Mouse (Mus musculus) liver, embryonic 14.5 days (tissue): ENCODE measurements around the gene Cfap74. TPM values are rescaled to one million over a fixed set of nuclear protein-coding genes. Genes with fewer than 3 reads are reported as not detected.

ENCODE experiments used
- ATAC-seq: fragments of 200-750 bp; cut with Nextera tagmentation; 2 replicates; pipeline ENCODE4 v1.8.0; 2017; ENCODE audit warnings: moderate number of reproducible peaks, mild to moderate bottlenecking, moderate library complexity; ENCODE audit not compliant: insufficient read depth
- DNase-seq, 3 experiments: peaks; one replicate each; pipeline ENCODE4 v3.0.0-alpha.2; 2012 to 2013; ENCODE audit warnings: low read depth in 3 of 3, low spot score in 3 of 3
- H3K27ac ChIP-seq: fragments of 300-500 bp; sonication (generic); 2 replicates; pipeline ENCODE4 v1.5.1; 2014; ENCODE audit warnings: moderate library complexity, mild to moderate bottlenecking, control low read depth, inconsistent platforms
- H3K27me3 ChIP-seq: fragments of 300-500 bp; sonication (generic); 2 replicates; pipeline ENCODE4 v1.6.1; 2014; ENCODE audit warnings: mild to moderate bottlenecking, low read length, moderate library complexity; ENCODE audit not compliant: control insufficient read depth, insufficient read depth
- H3K36me3 ChIP-seq: fragments of 300-500 bp; sonication (generic); replicated peaks from 2 replicates; pipeline ENCODE4 v1.6.1; 2014; ENCODE audit warnings: low read depth; ENCODE audit not compliant: control insufficient read depth, insufficient read depth
- H3K4me1 ChIP-seq, 2 experiments: fragments of 200-500 bp in 1 of 2; fragments of 300-500 bp in 1 of 2; sonication (generic) in 1 of 2; replicated peaks; 2 replicates each; pipeline ENCODE4 v1.6.1; 2012 to 2014; ENCODE audit warnings: antibody characterized with exemption in 1 of 2, inconsistent platforms in 1 of 2, low read length in 1 of 2; ENCODE audit not compliant: control insufficient read depth in 2 of 2, insufficient read depth in 2 of 2
- H3K4me2 ChIP-seq: fragments of 300-500 bp; sonication (generic); 2 replicates; pipeline ENCODE4 v1.6.1; 2014; ENCODE audit warnings: low read depth, mild to moderate bottlenecking, control low read depth, moderate library complexity
- H3K4me3 ChIP-seq, 2 experiments: fragments of 200-500 bp in 1 of 2; fragments of 300-500 bp in 1 of 2; sonication (generic) in 1 of 2; 2 replicates each; pipeline ENCODE4 v1.5.1; 2012 to 2014; ENCODE audit warnings: low read depth in 2 of 2, low read length in 2 of 2, mild to moderate bottlenecking in 2 of 2, control low read depth in 1 of 2, inconsistent platforms in 1 of 2, moderate library complexity in 1 of 2; ENCODE audit not compliant: insufficient read depth in 1 of 2
- H3K9ac ChIP-seq: fragments of 300-500 bp; sonication (generic); replicated peaks from 2 replicates; pipeline ENCODE4 v1.6.1; 2014; ENCODE audit warnings: mild to moderate bottlenecking, control low read depth, moderate library complexity
- H3K9me3 ChIP-seq: fragments of 300-500 bp; sonication (generic); 2 replicates; pipeline ENCODE4 v1.6.1; 2016; ENCODE audit warnings: low read length, mixed read lengths; ENCODE audit not compliant: control insufficient read depth
- CTCF ChIP-seq: IDR thresholded peaks from 2 replicates; pipeline ENCODE4 v1.5.1; 2016; ENCODE audit warnings: antibody characterized with exemption, low read depth, control low read depth
- EP300 ChIP-seq: IDR thresholded peaks from 2 replicates; pipeline ENCODE4 v1.6.1; 2016; ENCODE audit warnings: antibody characterized with exemption, low read depth
- WGBS: fragments of 180-500 bp; shearing (Covaris S2); extraction: QIAGEN DNeasy Blood & Tissue Kit; methylation state at CpG from one replicate; pipeline ENCODE4 v1.1.7; 2014; ENCODE audit not compliant: insufficient replicate concordance; 5-methylcytosine and 5-hydroxymethylcytosine counted together
- polyA plus RNA-seq, 2 experiments: library from polyadenylated mRNA; depleted of rRNA in 1 of 2; stranded (reverse) in 1 of 2; unstranded in 1 of 2; fragments of >200 nt; fragmentation: Nextera tagmentation in 1 of 2; extraction: Ambion mirVana in 1 of 2; gene quantifications; 2 replicates each; pipeline versions ENCODE4 v1.2.1 to v1.2.3; 2012 to 2014

Gene Cfap74
- polyA plus RNA-seq, 2 experiments, result 0.03 to 0.08 TPM

- 61% methylated on average over 5 of the region's 5 CpGs for WGBS
- Histone ChIP-seq H3K4me1 (no peaks in the 10 kb centered on the region), H3K27me3 (peaks cover 13% of the 10 kb centered on the region), H3K4me3 (no peak overlapping the region), H3K9ac (no peak overlapping the region), H3K36me3 (no peaks in the 10 kb centered on the region), H3K4me2 (no peak overlapping the region), H3K27ac (no peak overlapping the region), H3K9me3 (no peaks in the 10 kb centered on the region)
- ATAC-seq, result no peak
- no peak for DNase-seq
- no peak for TF ChIP-seq CTCF
- TF ChIP-seq EP300, result no peak
Observed at GRCm38 (mm10) chr4:155395471-155395870, 13.5 kb upstream of the Cfap74 start.

- Histone ChIP-seq H3K4me1 (no peaks in the 10 kb centered on the region), H3K4me2 (no peak overlapping the region), H3K4me3 (no peak overlapping the region), H3K9ac (no peak overlapping the region), H3K27ac (no peak overlapping the region), H3K36me3 (no peaks in the 10 kb centered on the region), H3K9me3 (no peaks in the 10 kb centered on the region), H3K27me3 (peaks cover 13% of the 10 kb centered on the region)
- TF ChIP-seq EP300 (no peak), CTCF (no peak)
- DNase-seq (no peak), ATAC-seq (no peak)
- 54% methylated on average over 4 of the region's 4 CpGs for WGBS
Observed at GRCm38 (mm10) chr4:155396751-155397150, 12.2 kb upstream of the Cfap74 start.

GRCm38 (mm10) chr4:155397511-155398221, 11.3 kb upstream of the Cfap74 start, which contains the start of gene Gabrd:
Gabrd (minus strand) TSS chr4:155398112.
- WGBS, result 2% methylated on average over 57 of the region's 57 CpGs
- TF ChIP-seq CTCF (no peak), EP300 (no peak)
- no peaks in the 10 kb centered on the region for H3K4me1 ChIP-seq
- H3K9me3 ChIP-seq, result no peaks in the 10 kb centered on the region
- no peaks in the 10 kb centered on the region for H3K36me3 ChIP-seq
- DNase-seq (no peak), ATAC-seq (no peak)
- no peak within 1 kb of the TSS for H3K27ac ChIP-seq
- peak within 1 kb of the TSS; percentile 47 for H3K4me2 ChIP-seq
- no peak within 1 kb of the TSS for H3K9ac ChIP-seq
- peaks cover 13% of the 10 kb centered on the region for H3K27me3 ChIP-seq
- H3K4me3 ChIP-seq, result no peak within 1 kb of the TSS

GRCm38 (mm10) chr4:155398222-155398540, 10.8 kb upstream of the Cfap74 start:
- no peaks in the 10 kb centered on the region for H3K4me1 ChIP-seq
- H3K9me3 ChIP-seq, result no peaks in the 10 kb centered on the region
- peaks cover 13% of the 10 kb centered on the region for H3K27me3 ChIP-seq
- H3K9ac ChIP-seq, result no peak overlapping the region
- 3% methylated on average over 9 of the region's 9 CpGs for WGBS
- ATAC-seq (no peak), DNase-seq (no peak)
- no peak overlapping the region for H3K27ac ChIP-seq
- H3K36me3 ChIP-seq, result no peaks in the 10 kb centered on the region
- no peak overlapping the region; the same call in 1 of the 2 replicates for H3K4me2 ChIP-seq
- no peak overlapping the region for H3K4me3 ChIP-seq
- no peak for TF ChIP-seq CTCF
- no peak for TF ChIP-seq EP300

GRCm38 (mm10) chr4:155401121-155401520, 7.9 kb upstream of the Cfap74 start:
- no peak overlapping the region for H3K4me2 ChIP-seq
- 54% methylated on average over 7 of the region's 7 CpGs for WGBS
- H3K9ac ChIP-seq, result no peak overlapping the region
- DNase-seq (no peak), ATAC-seq (no peak)
- no peaks in the 10 kb centered on the region for H3K36me3 ChIP-seq
- TF ChIP-seq EP300, result no peak
- no peak for TF ChIP-seq CTCF
- peaks cover 13% of the 10 kb centered on the region for H3K27me3 ChIP-seq
- no peak overlapping the region for H3K27ac ChIP-seq
- no peaks in the 10 kb centered on the region for H3K9me3 ChIP-seq
- H3K4me1 ChIP-seq, result no peaks in the 10 kb centered on the region
- no peak overlapping the region for H3K4me3 ChIP-seq
